Mouse (Mus musculus): ENCODE measurements around the gene Col24a1.

Gene Col24a1

GRCm38 (mm10) chr3:145292337-145293134 is at the start of gene Col24a1:
Col24a1 (plus strand) TSS chr3:145292472.
- no peak for DNase-seq (ENCODE audit: extremely low read depth, low read depth)

DNA sequence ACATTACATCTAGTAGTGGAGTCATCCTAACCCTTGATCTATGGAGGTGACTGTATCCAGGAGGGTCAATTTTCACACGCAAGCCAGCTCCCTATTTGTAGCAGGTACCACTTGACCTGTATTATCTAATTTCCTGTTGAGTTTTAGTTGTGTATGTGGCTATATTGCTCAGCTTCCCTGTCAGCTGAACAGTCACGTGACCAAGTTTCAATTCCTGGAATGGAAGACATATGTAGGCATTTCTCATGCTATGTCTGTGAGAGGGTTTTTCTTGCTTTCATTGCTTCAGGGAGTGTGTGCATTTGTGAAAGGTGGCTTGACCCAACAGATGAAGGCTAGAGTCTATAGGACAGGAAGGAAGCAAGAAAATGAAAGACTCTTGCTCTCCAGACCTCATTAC is 44.2 kb upstream of the Col24a1 start:
- no peak for DNase-seq (ENCODE audit: extremely low read depth, low read depth)

- DNase-seq (ENCODE audit: extremely low read depth, low read depth): no peak
Measured at GRCm38 (mm10) chr3:145253066-145253465, 39.2 kb upstream of the Col24a1 start.

- no peak for DNase-seq (ENCODE audit: extremely low read depth, low read depth)
Measured at GRCm38 (mm10) chr3:145254764-145255396, 37.4 kb upstream of the Col24a1 start.

DNA sequence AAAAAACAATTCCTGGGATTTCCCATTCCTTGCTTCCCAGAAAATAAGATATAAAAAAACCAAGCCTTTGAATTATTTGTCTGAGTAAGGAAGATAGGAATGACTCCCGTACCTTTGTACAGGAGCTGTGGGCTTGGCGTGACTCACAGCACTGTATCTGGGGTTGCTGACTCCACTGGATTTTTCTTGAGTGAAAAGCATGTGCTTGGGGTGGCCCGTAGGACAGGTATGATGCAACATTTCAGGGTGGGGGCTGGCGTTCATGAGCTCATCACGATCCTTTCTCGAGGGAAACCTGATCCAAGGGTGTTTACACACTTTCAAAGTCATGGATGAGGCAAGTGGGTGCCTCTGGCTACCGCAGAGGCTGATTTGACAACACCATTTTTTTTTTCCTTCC is 35.6 kb upstream of the Col24a1 start:
- DNase-seq (ENCODE audit: extremely low read depth, low read depth): no peak

- no peak for DNase-seq (ENCODE audit: extremely low read depth, low read depth)
Measured at GRCm38 (mm10) chr3:145259678-145260077, 32.6 kb upstream of the Col24a1 start.

- no peak for DNase-seq (ENCODE audit: extremely low read depth, low read depth)
Measured at GRCm38 (mm10) chr3:145263131-145263530, 29.1 kb upstream of the Col24a1 start.

DNA sequence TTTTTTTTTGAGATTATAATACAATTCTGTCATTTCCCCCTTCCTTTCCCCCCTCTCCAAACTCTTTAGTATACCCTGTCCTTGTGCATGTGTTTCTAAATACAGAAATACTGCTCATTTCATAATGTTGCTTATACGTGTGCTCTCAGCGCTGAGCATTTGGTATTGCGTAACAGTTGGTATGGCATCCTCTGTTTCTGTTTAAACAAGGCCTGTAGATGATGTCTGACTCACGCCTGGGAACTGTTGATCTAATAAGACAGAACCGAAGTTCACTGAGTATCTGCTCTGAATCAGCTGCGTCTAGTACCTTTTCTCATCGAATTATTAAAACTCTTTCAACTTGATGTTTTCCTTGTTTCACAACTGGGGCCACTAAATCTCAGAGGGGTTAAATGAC is 24.2 kb upstream of the Col24a1 start:
- no peak for DNase-seq (ENCODE audit: extremely low read depth, low read depth)

- DNase-seq (ENCODE audit: extremely low read depth, low read depth): no peak
Measured at GRCm38 (mm10) chr3:145274191-145274590, 18.1 kb upstream of the Col24a1 start.

DNA sequence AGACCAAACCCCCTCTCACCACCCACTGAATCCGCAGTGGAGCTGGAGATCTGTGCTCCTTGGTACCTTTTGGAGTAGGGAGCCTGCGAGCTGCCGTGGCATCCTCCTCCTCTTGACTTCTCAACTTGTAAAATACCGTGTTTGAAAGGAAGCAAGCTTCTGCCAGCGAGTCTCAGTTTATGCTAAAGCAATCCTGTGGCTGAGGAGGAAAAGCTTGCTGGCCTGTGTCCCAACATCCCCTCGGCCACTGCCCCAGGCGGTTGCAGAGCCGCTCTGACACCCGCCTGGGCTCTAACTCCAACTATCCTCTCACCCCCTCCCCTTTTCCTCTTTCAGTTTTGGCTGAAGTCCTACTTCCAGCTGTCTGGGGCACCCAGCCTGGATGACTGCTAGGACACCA is 935 bp downstream of the Col24a1 start:
- no peak for DNase-seq (ENCODE audit: extremely low read depth, low read depth)

DNA sequence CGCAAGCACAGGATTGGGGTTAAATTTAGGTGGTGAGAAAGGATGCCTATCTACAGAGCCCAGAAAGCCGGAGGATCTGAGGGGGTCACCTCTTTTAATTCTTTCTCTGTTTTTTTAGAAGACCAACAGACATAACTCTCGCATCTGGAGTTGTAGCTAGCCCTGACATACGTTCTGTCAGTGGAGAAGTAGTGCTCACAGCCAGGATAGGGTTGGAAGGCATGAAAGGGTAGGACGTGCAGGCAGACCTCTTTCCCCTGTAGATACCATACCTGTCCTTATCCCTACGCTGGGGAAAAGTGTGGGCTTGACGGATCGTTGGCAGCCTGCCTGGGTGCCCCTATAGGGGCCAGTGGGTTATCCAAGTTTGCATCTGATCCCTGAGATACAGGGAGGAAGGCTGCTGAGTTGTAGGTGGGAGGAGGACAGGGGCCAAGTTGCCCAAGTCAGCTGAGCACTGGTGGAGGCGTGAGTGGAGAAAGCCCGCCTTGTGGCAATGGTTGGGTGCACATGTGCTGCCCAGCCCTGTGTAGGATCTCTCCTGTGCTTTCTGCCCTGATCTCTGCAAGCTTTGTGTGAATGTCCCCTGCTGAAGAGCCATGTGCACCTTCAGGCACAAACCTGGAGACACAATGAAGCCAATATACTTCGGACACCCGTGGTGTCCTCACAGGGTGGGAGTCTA is 1.5 kb downstream of the Col24a1 start:
- no peak for DNase-seq (ENCODE audit: extremely low read depth, low read depth)

DNA sequence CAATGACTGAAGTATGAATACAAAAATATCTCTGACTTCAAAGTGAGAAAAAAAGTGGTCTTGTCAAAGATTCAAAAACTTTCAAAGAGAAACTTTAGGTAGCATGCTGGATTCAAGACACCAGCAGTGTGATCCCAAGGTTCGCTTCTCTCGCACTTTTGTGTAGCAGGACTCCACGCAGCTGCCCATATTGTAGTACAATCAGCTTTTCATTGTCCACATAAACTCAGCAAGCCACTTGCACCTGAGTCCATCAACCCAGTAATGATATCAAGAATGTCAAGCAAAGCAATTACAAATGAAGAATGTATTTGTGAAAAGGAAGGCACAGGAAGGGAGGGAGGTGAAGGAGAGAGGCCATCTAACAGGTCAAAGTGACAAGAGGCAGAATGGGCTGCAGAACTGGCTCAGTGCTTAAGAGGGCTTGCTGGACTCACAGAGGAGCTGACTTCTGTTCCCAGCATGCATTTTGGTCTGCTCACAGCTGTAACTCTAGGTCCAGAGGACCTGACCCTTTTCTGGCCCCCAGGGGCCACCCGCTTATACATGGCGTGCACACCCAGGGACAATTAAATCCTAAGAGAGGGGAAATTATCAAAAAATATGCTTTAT is 7.8 kb downstream of the Col24a1 start:
- DNase-seq (ENCODE audit: extremely low read depth, low read depth): no peak

DNA sequence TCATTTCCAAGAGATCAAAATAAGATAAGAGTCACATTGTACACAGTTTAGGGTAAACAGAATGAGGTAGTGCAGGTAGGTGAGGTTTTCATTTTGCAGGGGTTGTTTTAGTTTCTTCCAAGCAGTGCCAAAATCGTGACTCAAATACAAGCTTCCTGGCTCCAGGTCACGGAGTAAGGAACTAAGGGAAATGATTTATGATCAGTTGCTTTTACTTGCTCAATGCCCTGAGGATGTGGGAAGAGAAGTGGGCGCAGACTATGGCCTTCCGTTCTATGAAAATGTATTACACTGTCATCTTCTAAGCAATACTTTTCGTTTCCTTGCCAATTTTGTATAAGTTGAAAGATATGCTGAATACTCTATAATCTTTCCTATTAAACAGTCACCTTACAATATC is 13.0 kb downstream of the Col24a1 start:
- no peak for DNase-seq (ENCODE audit: extremely low read depth, low read depth)

DNA sequence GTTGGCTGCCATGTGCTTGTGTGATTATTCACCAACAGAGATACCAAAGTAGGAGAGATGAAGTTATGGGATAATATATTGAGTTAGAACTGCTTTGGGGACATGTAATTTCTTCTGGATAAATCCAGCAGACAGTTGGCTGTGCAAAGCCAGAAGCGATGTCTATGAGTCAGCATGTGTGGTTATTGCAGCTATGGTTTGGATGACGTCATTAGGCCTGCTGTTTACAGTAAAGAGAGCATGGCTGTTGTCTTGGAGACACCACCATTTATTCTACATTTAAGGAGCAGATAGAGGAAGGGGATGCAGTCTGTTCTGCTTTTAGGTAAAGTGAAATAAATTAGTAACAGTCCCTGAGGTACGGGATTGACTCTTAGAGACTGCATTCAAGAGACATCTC is 14.9 kb downstream of the Col24a1 start:
- no peak for DNase-seq (ENCODE audit: extremely low read depth, low read depth)

GRCm38 (mm10) chr3:145320587-145321274 is 28.5 kb downstream of the Col24a1 start:
- no peak for DNase-seq (ENCODE audit: extremely low read depth, low read depth)

DNA sequence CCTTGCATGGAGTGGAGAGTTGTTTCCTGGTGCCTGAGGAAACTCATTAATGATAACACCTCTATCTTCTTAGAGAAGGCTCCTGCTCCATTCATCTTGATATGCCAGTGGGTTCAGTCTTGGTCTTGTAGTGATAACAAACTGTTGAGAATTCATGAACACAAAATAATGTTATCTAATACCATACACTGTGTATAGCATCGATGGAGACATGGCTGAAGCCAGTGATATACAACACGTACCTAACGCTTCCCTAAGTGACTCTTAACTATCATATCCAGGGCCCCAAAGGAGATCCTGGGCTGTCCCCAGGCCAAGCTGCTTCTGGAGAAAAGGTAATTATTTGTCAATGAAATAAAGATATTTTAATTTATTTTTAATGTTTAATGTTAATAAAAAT is 33.1 kb downstream of the Col24a1 start:
- no peak for DNase-seq (ENCODE audit: extremely low read depth, low read depth)

DNA sequence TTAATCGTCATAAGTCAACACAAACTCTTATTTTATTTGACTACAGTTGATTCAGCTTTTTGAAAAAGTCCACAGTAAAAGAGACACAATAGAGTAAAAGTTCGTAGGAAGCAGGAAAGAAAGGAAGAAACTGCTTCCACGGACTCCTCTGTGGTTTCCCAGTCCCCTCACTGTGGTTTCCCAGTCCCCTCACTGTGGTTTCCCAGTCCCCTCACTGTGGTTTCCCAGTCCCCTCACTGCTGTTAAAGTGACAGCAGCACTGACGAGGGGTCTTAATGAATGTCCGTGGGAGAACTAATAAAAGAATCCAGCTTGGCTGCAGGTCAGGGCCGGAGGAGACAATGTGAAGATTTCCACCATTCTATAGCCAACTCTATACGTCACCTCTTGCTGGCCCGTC is 39.4 kb downstream of the Col24a1 start:
- no peak for DNase-seq (ENCODE audit: extremely low read depth, low read depth)

DNA sequence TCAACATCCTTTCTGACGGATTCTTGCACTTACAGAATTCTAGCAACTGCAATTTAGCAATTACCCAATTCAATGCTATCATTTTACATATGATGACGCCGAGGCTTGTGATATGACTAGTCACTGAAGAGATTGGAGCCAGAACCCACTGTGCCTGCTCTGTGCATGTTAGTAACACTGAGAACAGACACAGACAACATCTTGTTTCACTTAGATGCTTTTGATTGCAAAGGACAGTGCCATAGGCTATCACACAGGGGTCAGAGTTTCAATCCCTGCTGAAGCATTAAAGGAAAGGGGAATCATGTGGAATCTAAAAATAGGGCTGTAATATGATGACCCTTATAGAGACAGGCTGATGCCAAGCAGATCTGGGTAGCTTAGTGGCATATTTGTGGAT is 41.8 kb downstream of the Col24a1 start:
- DNase-seq (ENCODE audit: extremely low read depth, low read depth): no peak

GRCm38 (mm10) chr3:145337161-145337560 is 44.9 kb downstream of the Col24a1 start:
- no peak for DNase-seq (ENCODE audit: extremely low read depth, low read depth)

DNA sequence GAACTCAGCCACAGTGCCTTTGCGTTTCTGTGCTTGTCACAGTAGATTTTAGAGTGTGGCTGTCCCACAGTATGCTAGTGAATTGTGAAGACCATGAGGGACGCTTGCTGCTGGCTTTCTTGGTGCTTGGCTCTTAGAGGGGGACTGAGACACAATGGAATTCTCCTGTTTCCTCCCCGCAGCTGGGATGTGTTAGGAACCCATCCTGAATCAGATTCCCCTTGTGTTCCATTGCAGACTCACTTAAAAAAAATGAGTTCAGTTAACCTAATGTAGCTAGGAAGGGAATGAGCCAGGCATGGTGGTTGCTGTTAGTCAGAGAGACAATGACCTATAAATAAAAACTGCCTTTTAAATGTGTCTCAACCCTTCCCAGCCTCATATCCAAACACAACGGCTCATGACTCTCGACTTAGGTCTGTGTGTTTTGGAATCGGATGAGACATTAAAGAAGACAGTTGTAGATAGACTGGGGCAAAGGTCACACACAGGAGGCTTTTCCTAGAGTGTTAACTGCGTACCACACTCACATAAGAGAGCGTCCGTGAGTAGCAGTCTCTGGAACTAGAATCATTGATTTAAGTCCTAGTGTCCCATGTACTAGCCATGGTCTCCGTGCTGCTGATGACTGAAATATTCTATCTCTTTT is 47.7 kb downstream of the Col24a1 start:
- no peak for DNase-seq (ENCODE audit: extremely low read depth, low read depth)

- no peak for DNase-seq (ENCODE audit: extremely low read depth, low read depth)
Measured at GRCm38 (mm10) chr3:145348690-145349089, 56.4 kb downstream of the Col24a1 start.

All from MEL-GATA-1-ER (cell line).